Mouse (Mus musculus): ENCODE data around the gene Adgrv1.

DNA sequence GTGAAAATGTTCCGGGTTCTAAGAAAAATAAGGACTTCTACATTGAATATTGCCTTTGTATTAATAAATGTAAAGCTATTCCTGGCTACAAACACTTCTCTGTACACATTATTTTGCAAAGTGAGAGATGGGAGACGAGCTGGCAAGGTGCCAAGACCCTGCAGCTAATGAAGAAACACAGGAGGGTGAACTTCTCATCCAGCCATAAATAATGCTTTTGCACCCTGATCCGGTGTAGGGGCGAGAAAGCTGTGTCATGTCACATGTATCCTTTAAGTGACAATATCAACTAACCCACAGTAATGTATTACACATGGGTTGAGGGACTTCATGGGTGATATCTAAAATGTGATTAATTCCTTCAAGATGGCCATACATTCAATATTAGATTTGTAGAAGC is 451.5 kb downstream of the Adgrv1 start:
- TF ChIP-seq CTCF (IDR thresholded peaks at IDR 0.05): no peak
- TF ChIP-seq EP300 (IDR thresholded peaks at IDR 0.05): no peak
